23 mouse cellular contexts compared by ENCODE assay signal in genomic region chr1:30536989-30537975, GRCm38 (mm10).
DNase-seq lines count a peak whose midpoint lies in the region; ATAC-seq and TF ChIP-seq lines count a peak whose summit lies in the region.
"Had no signal": no experiment of that assay in that cellular context is flagged by ENCODE, and none has a peak within 500 bp of the region (broad histone marks: within the 10 kb centered on the region; RNA-seq: fewer than 3 reads in every experiment).

No protein-coding gene starts in this region.

- H3K4me1 ChIP-seq in forebrain, embryonic 14.5 days (ENCODE audit: control insufficient read depth, insufficient read depth, low read length) = no peaks in the 10 kb centered on the region
- no peaks in the 10 kb centered on the region for H3K4me1 ChIP-seq in forebrain, embryonic 11.5 days (replicated peaks; ENCODE audit: control insufficient read depth, insufficient read depth, low read length)
- no peaks in the 10 kb centered on the region for H3K4me1 ChIP-seq in embryonic facial prominence, embryonic 11.5 days (ENCODE audit: control insufficient read depth, insufficient read depth, low read length)
- no peaks in the 10 kb centered on the region for H3K4me1 ChIP-seq in limb, embryonic 11.5 days (ENCODE audit: control insufficient read depth, insufficient read depth, low read length)
- no peaks in the 10 kb centered on the region for H3K4me1 ChIP-seq in heart, embryonic 12.5 days (replicated peaks)
- H3K4me1 ChIP-seq: heart, embryonic 10.5 days; liver, embryonic 12.5 days; neural tube, embryonic 13.5 days had no signal

- no peak for TF ChIP-seq CTCF in brain, embryonic 14.5 days (IDR thresholded peaks at IDR 0.05; ENCODE audit: borderline replicate concordance, extremely low read depth, insufficient read depth, insufficient read length)

- H3K4me2 ChIP-seq in forebrain, embryonic 14.5 days (ENCODE audit: low read length) = no peak overlapping the region
- no peak overlapping the region for H3K4me2 ChIP-seq in forebrain, embryonic 11.5 days (ENCODE audit: low read depth, low read length, severe bottlenecking)
- H3K4me2 ChIP-seq in embryonic facial prominence, embryonic 11.5 days (ENCODE audit: low read depth, low read length) = no peak overlapping the region
- H3K4me2 ChIP-seq in limb, embryonic 11.5 days (ENCODE audit: low read depth, severe bottlenecking) = peak overlapping the region; percentile 3; the same call in 1 of the 2 replicates
- H3K4me2 ChIP-seq in heart, embryonic 12.5 days = no peak overlapping the region
- H3K4me2 ChIP-seq: liver, embryonic 12.5 days; neural tube, embryonic 13.5 days had no signal

- no peaks in the 10 kb centered on the region for H3K36me3 ChIP-seq in forebrain, embryonic 14.5 days (ENCODE audit: control insufficient read depth, insufficient read depth, low read length)
- H3K36me3 ChIP-seq in forebrain, embryonic 11.5 days (ENCODE audit: control insufficient read depth, insufficient read depth, low read length) = no peaks in the 10 kb centered on the region
- no peaks in the 10 kb centered on the region for H3K36me3 ChIP-seq in embryonic facial prominence, embryonic 11.5 days (replicated peaks; ENCODE audit: control insufficient read depth, insufficient read depth, low read depth, low read length)
- no peaks in the 10 kb centered on the region for H3K36me3 ChIP-seq in limb, embryonic 11.5 days (ENCODE audit: control insufficient read depth, insufficient read depth, low read length)
- H3K36me3 ChIP-seq in heart, embryonic 12.5 days = no peaks in the 10 kb centered on the region
- H3K36me3 ChIP-seq: G1E; heart, embryonic 10.5 days; liver, embryonic 12.5 days; neural tube, embryonic 13.5 days had no signal

- no peak for TF ChIP-seq POLR2A in brain, embryonic 14.5 days (IDR thresholded peaks at IDR 0.05; ENCODE audit: borderline replicate concordance, extremely low read depth, insufficient read depth, insufficient read length, poor library complexity, severe bottlenecking)

- no peaks in the 10 kb centered on the region for H3K9me3 ChIP-seq in forebrain, embryonic 14.5 days (replicated peaks; ENCODE audit: control insufficient read depth, low read length)
- no peaks in the 10 kb centered on the region for H3K9me3 ChIP-seq in forebrain, embryonic 11.5 days (ENCODE audit: control insufficient read depth, low read length)
- no peaks in the 10 kb centered on the region for H3K9me3 ChIP-seq in embryonic facial prominence, embryonic 11.5 days (replicated peaks; ENCODE audit: control insufficient read depth, low read length)
- no peaks in the 10 kb centered on the region for H3K9me3 ChIP-seq in limb, embryonic 11.5 days (ENCODE audit: control insufficient read depth, low read length)
- no peaks in the 10 kb centered on the region for H3K9me3 ChIP-seq in heart, embryonic 12.5 days (replicated peaks)
- H3K9me3 ChIP-seq: heart, embryonic 10.5 days; neural tube, embryonic 13.5 days had no signal

- H3K27ac ChIP-seq in forebrain, embryonic 14.5 days (ENCODE audit: low read depth, low read length) = no peak overlapping the region
- H3K27ac ChIP-seq in forebrain, embryonic 11.5 days (ENCODE audit: low read depth, low read length) = no peak overlapping the region
- peak overlapping the region; percentile 25; the same call in 1 of the 2 replicates for H3K27ac ChIP-seq in embryonic facial prominence, embryonic 11.5 days (replicated peaks; ENCODE audit: low read depth, low read length)
- peak overlapping the region; percentile 51; the same call in 1 of the 2 replicates for H3K27ac ChIP-seq in limb, embryonic 11.5 days (replicated peaks; ENCODE audit: low read depth, low read length)
- H3K27ac ChIP-seq in heart, embryonic 12.5 days (ENCODE audit: poor library complexity, severe bottlenecking) = no peak overlapping the region
- H3K27ac ChIP-seq: heart, embryonic 10.5 days; liver, embryonic 12.5 days; neural tube, embryonic 13.5 days had no signal

- no peak overlapping the region for H3K9ac ChIP-seq in forebrain, embryonic 14.5 days (ENCODE audit: low read length)
- no peak overlapping the region for H3K9ac ChIP-seq in forebrain, embryonic 11.5 days (ENCODE audit: low read length)
- no peak overlapping the region for H3K9ac ChIP-seq in embryonic facial prominence, embryonic 11.5 days (replicated peaks; ENCODE audit: low read length)
- H3K9ac ChIP-seq in limb, embryonic 11.5 days (ENCODE audit: low read length) = no peak overlapping the region
- no peak overlapping the region for H3K9ac ChIP-seq in heart, embryonic 12.5 days
- H3K9ac ChIP-seq: liver, embryonic 12.5 days; neural tube, embryonic 13.5 days had no signal

- DNase-seq in forebrain, embryonic 14.5 days (ENCODE audit: low spot score) = peak; percentile 35
- no peak for DNase-seq in forebrain, embryonic 11.5 days (ENCODE audit: low spot score)
- peak; percentile 45 for DNase-seq in brain, embryonic 14.5 days (ENCODE audit: low read depth)
- peak; percentile 76 for DNase-seq in embryonic facial prominence, embryonic 11.5 days (ENCODE audit: low spot score)
- no peak for DNase-seq in limb, embryonic 11.5 days (ENCODE audit: low spot score)
- no peak for DNase-seq in ovary, postnatal 14 days (ENCODE audit: low spot score)
- DNase-seq: adrenal gland, postnatal 14 days; cerebellum, adult 11 months; cerebellum, postnatal 36 days; gastrocnemius, postnatal 25 days; heart, postnatal 10 days; kidney, adult 9 months; kidney, postnatal 25 days; lung, adult 2 months; right cerebral cortex, postnatal 14 days; spleen, adult 18-20 months; thymus, postnatal 36 days had no signal

- no peak overlapping the region for H3K4me3 ChIP-seq in forebrain, embryonic 14.5 days (ENCODE audit: low read depth, low read length)
- no peak overlapping the region for H3K4me3 ChIP-seq in forebrain, embryonic 11.5 days (ENCODE audit: low read depth, low read length)
- H3K4me3 ChIP-seq in embryonic facial prominence, embryonic 11.5 days (ENCODE audit: low read depth, low read length) = no peak overlapping the region
- no peak overlapping the region for H3K4me3 ChIP-seq in limb, embryonic 11.5 days (ENCODE audit: low read depth, low read length)
- H3K4me3 ChIP-seq in heart, embryonic 12.5 days = no peak overlapping the region
- H3K4me3 ChIP-seq: heart, embryonic 10.5 days; liver, embryonic 12.5 days; neural tube, embryonic 13.5 days had no signal

- 66% methylated on average over 11 of the region's 11 CpGs for WGBS in forebrain, embryonic 14.5 days
- WGBS in forebrain, embryonic 11.5 days = 72% methylated on average over 11 of the region's 11 CpGs
- 31% methylated on average over 11 of the region's 11 CpGs for WGBS in embryonic facial prominence, embryonic 11.5 days
- 41% methylated on average over 11 of the region's 11 CpGs for WGBS in limb, embryonic 11.5 days
- WGBS in heart, embryonic 12.5 days = 70% methylated on average over 11 of the region's 11 CpGs

- no peaks in the 10 kb centered on the region for H3K27me3 ChIP-seq in forebrain, embryonic 14.5 days (replicated peaks; ENCODE audit: control insufficient read depth, insufficient read depth, low read length)
- no peaks in the 10 kb centered on the region for H3K27me3 ChIP-seq in forebrain, embryonic 11.5 days (ENCODE audit: control insufficient read depth, insufficient read depth, low read length)
- H3K27me3 ChIP-seq in embryonic facial prominence, embryonic 11.5 days (ENCODE audit: control insufficient read depth, insufficient read depth, low read length) = no peaks in the 10 kb centered on the region
- H3K27me3 ChIP-seq in limb, embryonic 11.5 days (ENCODE audit: control insufficient read depth, insufficient read depth, low read length) = no peaks in the 10 kb centered on the region
- no peaks in the 10 kb centered on the region for H3K27me3 ChIP-seq in heart, embryonic 12.5 days (replicated peaks)
- H3K27me3 ChIP-seq: liver, embryonic 12.5 days; neural tube, embryonic 13.5 days had no signal

- ATAC-seq in forebrain, embryonic 14.5 days = 0 out of 2 replicates have a peak, but pooled peaks have one; percentile 44
- ATAC-seq in forebrain, embryonic 11.5 days (replicated peaks; ENCODE audit: low FRiP score) = no peak
- peak; percentile 75; the same call in 1 of the 2 replicates for ATAC-seq in embryonic facial prominence, embryonic 11.5 days (replicated peaks; ENCODE audit: insufficient number of reproducible peaks, low FRiP score, low TSS enrichment, low read depth)
- no peak; the same call in 1 of the 2 replicates for ATAC-seq in limb, embryonic 11.5 days (ENCODE audit: insufficient number of reproducible peaks, low FRiP score, low TSS enrichment, low read depth)
- no peak for ATAC-seq in heart, embryonic 12.5 days (ENCODE audit: insufficient number of reproducible peaks, low FRiP score)
- ATAC-seq: activated CD4-positive, CD25-positive, alpha-beta regulatory T cell, adult 4 months; liver, embryonic 12.5 days had no signal

Comparison
In these comparisons a context has a peak if more than half of its experiments do, and no peak if none do; other contexts are left out.
1. ATAC-seq: peak in forebrain, embryonic 14.5 days (single experiment) and embryonic facial prominence, embryonic 11.5 days (single experiment); none in forebrain, embryonic 11.5 days (single experiment), limb, embryonic 11.5 days (single experiment) and heart, embryonic 12.5 days (single experiment).
2. DNase-seq: peak in forebrain, embryonic 14.5 days (single experiment), brain, embryonic 14.5 days (single experiment) and embryonic facial prominence, embryonic 11.5 days (single experiment); none in forebrain, embryonic 11.5 days (single experiment), limb, embryonic 11.5 days (single experiment) and ovary, postnatal 14 days (single experiment).
3. H3K27ac ChIP-seq: peak in embryonic facial prominence, embryonic 11.5 days (single experiment) and limb, embryonic 11.5 days (single experiment); none in forebrain, embryonic 14.5 days (single experiment), forebrain, embryonic 11.5 days (single experiment) and heart, embryonic 12.5 days (single experiment).